Mouse (Mus musculus): ENCODE data around the gene Stk11ip.

The Stk11ip gene

GRCm38 (mm10) chr1:75541496-75541895 is 20.2 kb downstream of the Stk11ip start:
- DNase-seq (ENCODE audit: low spot score in 2 of 2) = no peak

- DNase-seq (ENCODE audit: low spot score in 2 of 2) = no peak
These were observed 23.0 kb downstream of the Stk11ip start for GRCm38 (mm10) chr1:75544351-75544750.

GRCm38 (mm10) chr1:75545965-75546956 is 24.9 kb downstream of the Stk11ip start, which contains the start of gene Slc4a3:
TSS of gene Slc4a3 (plus strand) at chr1:75546266.
- no peak for DNase-seq (ENCODE audit: low spot score in 2 of 2)

- no peak for DNase-seq (ENCODE audit: low spot score in 2 of 2)
These were observed 26.0 kb downstream of the Stk11ip start for GRCm38 (mm10) chr1:75547351-75547750.

GRCm38 (mm10) chr1:75548083-75548482 is 26.8 kb downstream of the Stk11ip start:
- no peak for DNase-seq (ENCODE audit: low spot score in 2 of 2)

GRCm38 (mm10) chr1:75548871-75549270 is 27.5 kb downstream of the Stk11ip start:
- DNase-seq (ENCODE audit: low spot score in 2 of 2) = no peak

- no peak for DNase-seq (ENCODE audit: low spot score in 2 of 2)
These were observed 28.3 kb downstream of the Stk11ip start for GRCm38 (mm10) chr1:75549289-75550279.

- no peak for DNase-seq (ENCODE audit: low spot score in 2 of 2)
These were observed 29.3 kb downstream of the Stk11ip start for GRCm38 (mm10) chr1:75550586-75550985.

GRCm38 (mm10) chr1:75555680-75556079 is 34.4 kb downstream of the Stk11ip start:
- no peak for DNase-seq (ENCODE audit: low spot score in 2 of 2)

GRCm38 (mm10) chr1:75556143-75556781 is 34.9 kb downstream of the Stk11ip start:
- no peak for DNase-seq (ENCODE audit: low spot score in 2 of 2)

- no peak for DNase-seq (ENCODE audit: low spot score in 2 of 2)
These were observed 35.7 kb downstream of the Stk11ip start for GRCm38 (mm10) chr1:75557041-75557440.

- no peak for DNase-seq (ENCODE audit: low spot score in 2 of 2)
These were observed 37.3 kb downstream of the Stk11ip start for GRCm38 (mm10) chr1:75558388-75559178.

- DNase-seq (ENCODE audit: low spot score in 2 of 2) = peak; percentile 65 to 79
These were observed 38.0 kb downstream of the Stk11ip start for GRCm38 (mm10) chr1:75559212-75559925.

GRCm38 (mm10) chr1:75560206-75560913 is 39.0 kb downstream of the Stk11ip start:
- no peak for DNase-seq (ENCODE audit: low spot score in 2 of 2)

- DNase-seq (ENCODE audit: low spot score in 2 of 2) = no peak
These were observed 40.0 kb downstream of the Stk11ip start for GRCm38 (mm10) chr1:75561221-75561897.

GRCm38 (mm10) chr1:75561898-75562238 is 40.5 kb downstream of the Stk11ip start:
- DNase-seq (ENCODE audit: low spot score in 2 of 2) = no peak

- no peak for DNase-seq (ENCODE audit: low spot score in 2 of 2)
These were observed 42.8 kb downstream of the Stk11ip start for GRCm38 (mm10) chr1:75564102-75564501.

GRCm38 (mm10) chr1:75564916-75565315 is 43.6 kb downstream of the Stk11ip start:
- DNase-seq (ENCODE audit: low spot score in 2 of 2) = no peak

GRCm38 (mm10) chr1:75565616-75566015 is 44.3 kb downstream of the Stk11ip start:
- DNase-seq (ENCODE audit: low spot score in 2 of 2) = peak; percentile 11 to 16

Data from thymus, postnatal 10 days (tissue).